8 mouse cellular contexts compared by ENCODE assay signal in genomic region chr5:142902506-142903314, GRCm38 (mm10). TPM values are rescaled to one million over a fixed set of nuclear protein-coding genes. Genes with fewer than 3 reads are reported as not detected.
A peak's percentile ranks its signal among the peaks of the same experiment; 100 is the strongest.
DNase-seq lines count a peak whose midpoint lies in the region; ATAC-seq lines count a peak whose summit lies in the region.

No protein-coding gene starts in this region.

- WGBS in heart, embryonic 10.5 days: 46% methylated on average over 5 of the region's 5 CpGs
- 62% methylated on average over 5 of the region's 5 CpGs for WGBS in midbrain, embryonic 15.5 days

- no peaks in the 10 kb centered on the region for H3K9me3 ChIP-seq in heart, embryonic 10.5 days
- H3K9me3 ChIP-seq in midbrain, embryonic 15.5 days: no peaks in the 10 kb centered on the region

- peaks cover 74% of the 10 kb centered on the region for H3K36me3 ChIP-seq in heart, embryonic 10.5 days
- peaks cover 49% of the 10 kb centered on the region for H3K36me3 ChIP-seq in midbrain, embryonic 15.5 days (replicated peaks)

- H3K4me2 ChIP-seq in midbrain, embryonic 15.5 days: peak overlapping the region; percentile 27; the same call in 1 of the 2 replicates

- intact Hi-C loops in heart, postnatal 25 days (cut with DNase I): no loop called here

- peaks cover 29% of the 10 kb centered on the region for H3K4me1 ChIP-seq in heart, embryonic 10.5 days
- H3K4me1 ChIP-seq in midbrain, embryonic 15.5 days: peaks cover 42% of the 10 kb centered on the region

- H3K27me3 ChIP-seq in heart, embryonic 10.5 days (ENCODE audit: insufficient read depth, poor library complexity, severe bottlenecking): peaks cover 7% of the 10 kb centered on the region
- no peaks in the 10 kb centered on the region for H3K27me3 ChIP-seq in midbrain, embryonic 15.5 days (replicated peaks)

- peak; percentile 83 for DNase-seq in heart, embryonic 10.5 days (ENCODE audit: low spot score)
- no peak for DNase-seq in heart, postnatal 25 days (ENCODE audit: low spot score)
- DNase-seq in R1 (ENCODE audit: low read depth, low spot score) (peak; percentile 84), adipocyte (ENCODE audit: low spot score) (no peak)
- DNase-seq in heart, postnatal 4 days: peak; percentile 33
- no peak for DNase-seq in layer of hippocampus, adult 9-10 months (ENCODE audit: low spot score)
- DNase-seq in urinary bladder, adult 2 months (ENCODE audit: low spot score): no peak

- H3K4me3 ChIP-seq in heart, embryonic 10.5 days: peak overlapping the region; percentile 12; the same call in 1 of the 2 replicates
- H3K4me3 ChIP-seq in midbrain, embryonic 15.5 days: peak overlapping the region; percentile 14; the same call in 1 of the 2 replicates

- H3K27ac ChIP-seq in heart, embryonic 10.5 days: peak overlapping the region; percentile 36
- H3K27ac ChIP-seq in midbrain, embryonic 15.5 days: peak overlapping the region; percentile 55

- H3K9ac ChIP-seq in midbrain, embryonic 15.5 days: peak overlapping the region; percentile 31; the same call in 1 of the 2 replicates

- ATAC-seq in midbrain, embryonic 15.5 days (replicated peaks): no peak

RNA-seq across cellular contexts. Expression of gene Actb, which starts 3.8 kb away (rescaled TPM):
- 6,505 and 8,921 TPM in 2 replicates for polyA plus RNA-seq in heart, embryonic 10.5 days (2016; fragmentation: Nextera tagmentation; extraction: Ambion mirVana)
- 100 to 1,000 TPM; 898 to 947 TPM for total RNA-seq in heart, postnatal 25 days (2021)
- 1,000 to 10,000 TPM; 2,345 to 2,495 TPM for total RNA-seq in heart, postnatal 4 days (2021)
- 13,428 and 14,272 TPM in 2 replicates for polyA plus RNA-seq in midbrain, embryonic 15.5 days (2015; fragmentation: Nextera tagmentation; extraction: Ambion mirVana)
- 5,740 and 7,458 TPM in 2 replicates for polyA plus RNA-seq in urinary bladder, adult 2 months (2012; rRNA removed)

RNA-seq across cellular contexts. Expression of gene Fbxl18, which starts 7.5 kb away (rescaled TPM):
- 13.4 and 14.6 TPM in 2 replicates for polyA plus RNA-seq in heart, embryonic 10.5 days (2016; fragmentation: Nextera tagmentation; extraction: Ambion mirVana)
- total RNA-seq in heart, postnatal 25 days (2021): 1 to 10 TPM; 5.4 to 6.0 TPM
- total RNA-seq in heart, postnatal 4 days (2021): 1 to 10 TPM; 9.4 to 9.5 TPM
- 41.6 and 43.0 TPM in 2 replicates for polyA plus RNA-seq in midbrain, embryonic 15.5 days (2015; fragmentation: Nextera tagmentation; extraction: Ambion mirVana)
- polyA plus RNA-seq in urinary bladder, adult 2 months (2012; rRNA removed): 7.0 and 8.4 TPM in 2 replicates

RNA-seq across cellular contexts. Expression of gene Fscn1, which starts 57.4 kb away (rescaled TPM):
- 254 and 329 TPM in 2 replicates for polyA plus RNA-seq in heart, embryonic 10.5 days (2016; fragmentation: Nextera tagmentation; extraction: Ambion mirVana)
- 10 to 100 TPM; 36.6 to 42.8 TPM for total RNA-seq in heart, postnatal 25 days (2021)
- total RNA-seq in heart, postnatal 4 days (2021): 100 to 1,000 TPM; 145 to 173 TPM
- 507 and 508 TPM in 2 replicates for polyA plus RNA-seq in midbrain, embryonic 15.5 days (2015; fragmentation: Nextera tagmentation; extraction: Ambion mirVana)
- 63.4 and 69.0 TPM in 2 replicates for polyA plus RNA-seq in urinary bladder, adult 2 months (2012; rRNA removed)

Comparison
In these comparisons a context has a peak if more than half of its experiments do, and no peak if none do; other contexts are left out.
1. DNase-seq: peak in heart, embryonic 10.5 days (single experiment), R1 (single experiment) and heart, postnatal 4 days (single experiment); none in heart, postnatal 25 days (single experiment), layer of hippocampus, adult 9-10 months (single experiment), adipocyte (single experiment) and urinary bladder, adult 2 months (single experiment).